Mouse (Mus musculus) limb, embryonic 10.5 days (tissue): ENCODE measurements around the gene Abca1. TPM values are rescaled to one million over a fixed set of nuclear protein-coding genes. Genes with fewer than 3 reads are reported as not detected.

Experiments used
- DNase-seq: peaks from one replicate; pipeline ENCODE4 v3.0.0-alpha.2; 2017; ENCODE audit warnings: low spot score
- H3K27ac ChIP-seq: fragments of 300-500 bp; sonication (generic); 2 replicates; pipeline ENCODE4 v1.5.1; 2016; ENCODE audit warnings: mild to moderate bottlenecking
- H3K27me3 ChIP-seq: fragments of 300-500 bp; sonication (generic); 2 replicates; pipeline ENCODE4 v1.6.1; 2016; ENCODE audit warnings: low read depth, mild to moderate bottlenecking; ENCODE audit not compliant: poor library complexity, severe bottlenecking
- H3K36me3 ChIP-seq: fragments of 300-500 bp; sonication (generic); 2 replicates; pipeline ENCODE4 v1.6.1; 2016; ENCODE audit warnings: mild to moderate bottlenecking, moderate library complexity
- H3K4me1 ChIP-seq: fragments of 300-500 bp; sonication (generic); 2 replicates; pipeline ENCODE4 v1.6.1; 2016
- H3K4me3 ChIP-seq: fragments of 300-500 bp; sonication (generic); 2 replicates; pipeline ENCODE4 v1.5.1; 2016; ENCODE audit warnings: mild to moderate bottlenecking, moderate library complexity
- H3K9me3 ChIP-seq: fragments of 300-500 bp; sonication (generic); replicated peaks from 2 replicates; pipeline ENCODE4 v1.6.1; 2016; ENCODE audit warnings: mild to moderate bottlenecking
- WGBS: fragments of 180-500 bp; shearing (Covaris S2); methylation state at CpG from one replicate; pipeline ENCODE4 v1.1.7; 2016; 5-methylcytosine and 5-hydroxymethylcytosine counted together
- polyA plus RNA-seq: library from polyadenylated mRNA; unstranded; fragments of >200 nt; fragmentation: Nextera tagmentation; extraction: Ambion mirVana; gene quantifications from 2 replicates; pipeline ENCODE4 v1.2.1, GENCODE M21; 2016

Gene Abca1
- polyA plus RNA-seq, 1 experiment from 2014 or later: 3.2 TPM

- H3K9me3 ChIP-seq: no peaks in the 10 kb centered on the region
- no peak overlapping the region for H3K4me3 ChIP-seq
- no peak for DNase-seq
- no peaks in the 10 kb centered on the region for H3K27me3 ChIP-seq
- H3K4me1 ChIP-seq: peaks cover 13% of the 10 kb centered on the region
- 92% methylated on average over 7 of the region's 7 CpGs for WGBS
- no peaks in the 10 kb centered on the region for H3K36me3 ChIP-seq
- no peak overlapping the region for H3K27ac ChIP-seq
Measured at GRCm38 (mm10) chr4:53174906-53175305, 15.2 kb upstream of the Abca1 start.

GRCm38 (mm10) chr4:53170403-53170802 is 10.7 kb upstream of the Abca1 start:
- no peaks in the 10 kb centered on the region for H3K36me3 ChIP-seq
- H3K27me3 ChIP-seq: no peaks in the 10 kb centered on the region
- H3K27ac ChIP-seq: no peak overlapping the region
- H3K9me3 ChIP-seq: no peaks in the 10 kb centered on the region
- no peak overlapping the region for H3K4me3 ChIP-seq
- no peaks in the 10 kb centered on the region for H3K4me1 ChIP-seq
- 83% methylated on average over 2 of the region's 2 CpGs for WGBS
- DNase-seq: no peak

- no peaks in the 10 kb centered on the region for H3K9me3 ChIP-seq
- H3K27ac ChIP-seq: no peak overlapping the region
- H3K36me3 ChIP-seq: no peaks in the 10 kb centered on the region
- no peak overlapping the region for H3K4me3 ChIP-seq
- H3K27me3 ChIP-seq: peaks cover 8% of the 10 kb centered on the region
- peaks cover 1% of the 10 kb centered on the region for H3K4me1 ChIP-seq
- WGBS: 86% methylated on average over 15 of the region's 25 CpGs
- no peak for DNase-seq
Measured at GRCm38 (mm10) chr4:53165231-53165630, 5.5 kb upstream of the Abca1 start.

- 2% methylated on average over 20 of the region's 20 CpGs for WGBS
- Histone ChIP-seq H3K27me3 (peaks cover 8% of the 10 kb centered on the region), H3K27ac (peak overlapping the region; percentile 73), H3K9me3 (no peaks in the 10 kb centered on the region), H3K36me3 (no peaks in the 10 kb centered on the region), H3K4me1 (peaks cover 15% of the 10 kb centered on the region), H3K4me3 (peak overlapping the region; percentile 66)
- DNase-seq: peak; percentile 65
Measured at GRCm38 (mm10) chr4:53159176-53159575, 519 bp downstream of the Abca1 start.

GRCm38 (mm10) chr4:53158634-53159033 is 1.1 kb downstream of the Abca1 start:
- Histone ChIP-seq H3K36me3 (no peaks in the 10 kb centered on the region), H3K27ac (peak overlapping the region; percentile 73), H3K9me3 (no peaks in the 10 kb centered on the region), H3K4me1 (peaks cover 15% of the 10 kb centered on the region), H3K27me3 (peaks cover 8% of the 10 kb centered on the region), H3K4me3 (peak overlapping the region; percentile 66)
- DNase-seq: peak; percentile 85
- 1% methylated on average over 18 of the region's 18 CpGs for WGBS

GRCm38 (mm10) chr4:53155471-53155870 is 4.2 kb downstream of the Abca1 start:
- Histone ChIP-seq H3K4me1 (peaks cover 15% of the 10 kb centered on the region), H3K36me3 (no peaks in the 10 kb centered on the region), H3K4me3 (no peak overlapping the region), H3K9me3 (no peaks in the 10 kb centered on the region), H3K27me3 (no peaks in the 10 kb centered on the region; the same call in 1 of the 2 replicates), H3K27ac (no peak overlapping the region)
- 80% methylated on average over 11 of the region's 11 CpGs for WGBS
- DNase-seq: no peak

- Histone ChIP-seq H3K4me1 (peaks cover 3% of the 10 kb centered on the region), H3K27ac (no peak overlapping the region), H3K9me3 (no peaks in the 10 kb centered on the region), H3K36me3 (no peaks in the 10 kb centered on the region), H3K27me3 (no peaks in the 10 kb centered on the region), H3K4me3 (no peak overlapping the region)
- WGBS: 59% methylated on average over 6 of the region's 6 CpGs
- no peak for DNase-seq
Measured at GRCm38 (mm10) chr4:53153711-53154110, 6.0 kb downstream of the Abca1 start.

GRCm38 (mm10) chr4:53153061-53153460 is 6.6 kb downstream of the Abca1 start:
- H3K27ac ChIP-seq: no peak overlapping the region
- DNase-seq: no peak
- H3K36me3 ChIP-seq: no peaks in the 10 kb centered on the region
- no peaks in the 10 kb centered on the region for H3K9me3 ChIP-seq
- H3K4me1 ChIP-seq: no peaks in the 10 kb centered on the region; the same call in 1 of the 2 replicates
- WGBS: 72% methylated on average over 4 of the region's 4 CpGs
- no peaks in the 10 kb centered on the region for H3K27me3 ChIP-seq
- H3K4me3 ChIP-seq: no peak overlapping the region

GRCm38 (mm10) chr4:53152655-53153054 is 7.0 kb downstream of the Abca1 start:
- 54% methylated on average over 5 of the region's 5 CpGs for WGBS
- no peaks in the 10 kb centered on the region for H3K36me3 ChIP-seq
- H3K4me1 ChIP-seq: no peaks in the 10 kb centered on the region; the same call in 1 of the 2 replicates
- H3K4me3 ChIP-seq: no peak overlapping the region
- no peaks in the 10 kb centered on the region for H3K9me3 ChIP-seq
- DNase-seq: no peak
- H3K27ac ChIP-seq: no peak overlapping the region
- no peaks in the 10 kb centered on the region for H3K27me3 ChIP-seq

- no peak overlapping the region for H3K27ac ChIP-seq
- no peaks in the 10 kb centered on the region for H3K36me3 ChIP-seq
- no peak overlapping the region for H3K4me3 ChIP-seq
- H3K9me3 ChIP-seq: no peaks in the 10 kb centered on the region
- WGBS: 88% methylated on average over 8 of the region's 8 CpGs
- DNase-seq: no peak
- no peaks in the 10 kb centered on the region; the same call in 1 of the 2 replicates for H3K4me1 ChIP-seq
- H3K27me3 ChIP-seq: no peaks in the 10 kb centered on the region
Measured at GRCm38 (mm10) chr4:53150516-53150915, 9.2 kb downstream of the Abca1 start.

GRCm38 (mm10) chr4:53149644-53150043 is 10.1 kb downstream of the Abca1 start:
- no peak for DNase-seq
- Histone ChIP-seq H3K27me3 (no peaks in the 10 kb centered on the region), H3K36me3 (no peaks in the 10 kb centered on the region), H3K4me3 (no peak overlapping the region), H3K4me1 (peaks cover under 1% of the 10 kb centered on the region; the same call in 1 of the 2 replicates), H3K27ac (no peak overlapping the region), H3K9me3 (no peaks in the 10 kb centered on the region)
- 92% methylated on average over 4 of the region's 5 CpGs for WGBS

- 88% methylated on average over 2 of the region's 2 CpGs for WGBS
- peaks cover 6% of the 10 kb centered on the region for H3K4me1 ChIP-seq
- no peaks in the 10 kb centered on the region for H3K27me3 ChIP-seq
- H3K4me3 ChIP-seq: no peak overlapping the region
- no peaks in the 10 kb centered on the region for H3K36me3 ChIP-seq
- DNase-seq: no peak
- no peak overlapping the region for H3K27ac ChIP-seq
- no peaks in the 10 kb centered on the region for H3K9me3 ChIP-seq
Measured at GRCm38 (mm10) chr4:53148817-53149216, 10.9 kb downstream of the Abca1 start.

- Histone ChIP-seq H3K36me3 (no peaks in the 10 kb centered on the region), H3K9me3 (no peaks in the 10 kb centered on the region), H3K4me3 (no peak overlapping the region), H3K27me3 (no peaks in the 10 kb centered on the region), H3K27ac (no peak overlapping the region), H3K4me1 (peaks cover 9% of the 10 kb centered on the region; the same call in 1 of the 2 replicates)
- DNase-seq: no peak
- 54% methylated on average over 2 of the region's 2 CpGs for WGBS
Measured at GRCm38 (mm10) chr4:53147454-53147853, 12.2 kb downstream of the Abca1 start.

GRCm38 (mm10) chr4:53147046-53147445 is 12.6 kb downstream of the Abca1 start:
- no peak for DNase-seq
- Histone ChIP-seq H3K9me3 (no peaks in the 10 kb centered on the region), H3K27ac (no peak overlapping the region), H3K36me3 (no peaks in the 10 kb centered on the region), H3K4me1 (peaks cover 9% of the 10 kb centered on the region; the same call in 1 of the 2 replicates), H3K27me3 (no peaks in the 10 kb centered on the region), H3K4me3 (no peak overlapping the region)
- WGBS: 63% methylated on average over 4 of the region's 4 CpGs
